Mouse (Mus musculus): ENCODE data around the gene Lclat1. TPM values are rescaled to one million over a fixed set of nuclear protein-coding genes. Genes with fewer than 3 reads are reported as not detected.

The Lclat1 gene
- total RNA-seq (2021), result 10 to 100 TPM; 42.0 to 44.1 TPM
- long read RNA-seq, experiment 1, partial matches to known transcripts, result 1 of 20 reads
- long read RNA-seq, experiment 1, other reads (novel, unspliced or antisense), result 19 of 20 reads
- long read RNA-seq, experiment 2, full-length matches to known transcripts, result 1 of 14 reads
- long read RNA-seq, experiment 2, partial matches to known transcripts, result 0 of 14 reads
- long read RNA-seq, experiment 2, other reads (novel, unspliced or antisense), result 13 of 14 reads

DNA sequence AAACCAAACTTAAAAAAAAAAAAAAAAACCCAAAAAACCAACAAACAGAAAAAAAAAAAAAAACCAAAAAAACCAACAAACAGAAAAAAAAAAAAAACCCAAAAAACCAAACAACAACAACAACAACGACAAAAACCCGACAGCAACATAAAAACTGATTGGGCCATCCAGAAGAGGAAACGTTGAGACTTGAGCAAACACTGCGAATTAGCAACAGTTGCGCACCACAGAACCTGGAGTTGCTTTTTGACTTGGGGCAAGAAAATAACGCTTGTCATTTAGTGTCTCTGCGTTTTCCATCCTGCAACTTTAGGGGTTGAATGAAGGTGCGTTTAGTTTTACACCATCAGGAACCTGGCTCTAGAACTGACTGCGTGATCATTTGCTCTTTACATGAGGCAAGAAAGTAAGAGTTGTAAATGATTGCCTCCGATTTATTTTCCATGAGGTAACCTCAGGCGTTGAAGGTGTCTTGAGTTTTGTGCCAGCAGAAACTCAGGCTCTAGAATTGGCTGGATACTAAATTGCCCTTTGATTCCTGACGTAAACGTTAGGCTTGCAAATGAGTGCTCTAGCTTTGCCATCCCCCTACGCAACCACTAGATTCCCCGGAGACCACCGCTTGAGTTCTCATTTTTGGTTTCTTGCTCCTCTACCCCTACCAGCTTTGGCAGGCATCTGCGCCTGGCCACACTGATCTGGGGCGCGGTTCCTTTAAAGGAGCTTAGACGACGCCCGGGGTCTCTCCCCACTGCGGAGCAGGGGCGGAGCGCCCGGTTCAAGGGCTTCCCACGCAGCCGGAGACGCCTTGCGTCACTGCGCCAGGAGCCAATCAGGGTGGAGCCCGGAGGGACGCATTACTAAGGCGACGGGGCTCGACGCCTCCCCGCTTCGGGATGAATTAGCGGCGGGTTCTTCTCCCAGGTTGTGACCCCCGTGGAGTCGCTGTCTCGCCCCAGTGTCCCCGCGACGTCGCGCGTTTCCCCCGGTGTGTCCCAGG is at the start of gene Lclat1:
Gene Lclat1 (plus strand): TSS at position 828 of the 1,000 bp plus-strand sequence.
- peak; percentile 95 to 97 for DNase-seq (ENCODE audit: low spot score in 2 of 2)
- intact Hi-C loops (cut with DNase I), result loop anchor here (5.0 kb wide), 1 partner anchor 190 kb away; the partner anchor contains the start of gene Lbh

DNA sequence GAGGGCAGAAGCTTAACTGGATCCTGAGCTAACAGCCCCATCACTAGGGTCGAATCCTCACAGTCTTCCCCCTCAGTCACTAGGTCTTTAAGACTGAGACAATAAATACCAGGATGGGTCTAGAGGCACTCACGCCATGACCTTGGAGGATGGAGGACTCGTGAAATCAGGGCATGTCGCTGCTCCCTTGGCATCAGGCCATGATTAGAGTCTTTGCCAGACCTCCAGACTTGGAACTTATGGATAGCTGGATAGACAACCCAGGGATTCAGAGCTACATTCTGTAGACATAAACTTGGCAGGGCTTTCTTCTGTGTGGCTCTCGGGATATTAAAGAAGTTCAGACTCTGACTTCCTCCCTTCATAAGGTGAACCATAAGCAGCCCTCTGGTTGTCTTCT is 49.5 kb upstream of the Lclat1 start:
- intact Hi-C loops (cut with DNase I), result no loop called here
- no peak for DNase-seq (ENCODE audit: low spot score in 2 of 2)

DNA sequence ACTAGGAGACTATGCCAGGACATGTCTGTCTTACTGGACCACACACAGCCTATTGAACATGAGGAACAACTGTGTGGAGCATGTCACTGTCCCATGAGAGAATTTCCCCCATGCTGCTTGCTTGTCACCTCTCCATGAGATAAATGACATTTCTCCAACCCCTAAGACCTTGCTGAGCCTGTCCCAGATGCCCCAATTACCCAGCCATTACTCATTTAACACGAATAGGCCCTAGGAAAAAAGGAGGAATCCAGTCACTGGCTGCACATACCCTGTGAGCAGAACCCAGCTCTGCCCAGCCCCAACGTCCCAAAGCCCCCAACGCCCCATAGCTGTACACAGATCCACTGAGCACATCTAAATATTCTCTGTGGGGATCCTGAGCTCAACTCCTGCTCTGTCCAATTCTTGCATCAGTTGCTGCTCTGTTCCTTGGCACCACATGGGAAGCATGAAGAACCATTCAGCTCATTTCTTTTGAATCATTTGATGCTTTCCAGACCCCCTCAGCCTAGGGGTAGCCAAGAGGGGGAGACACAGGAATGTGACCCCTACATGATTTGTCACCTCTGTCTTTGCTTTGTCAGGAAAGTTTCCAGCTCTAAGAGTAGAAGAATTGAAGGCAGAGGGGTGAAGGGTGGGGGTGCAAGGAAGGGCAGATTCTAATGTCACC is 47.4 kb upstream of the Lclat1 start:
- intact Hi-C loops (cut with DNase I), result no loop called here
- DNase-seq (ENCODE audit: low spot score in 2 of 2), result no peak

DNA sequence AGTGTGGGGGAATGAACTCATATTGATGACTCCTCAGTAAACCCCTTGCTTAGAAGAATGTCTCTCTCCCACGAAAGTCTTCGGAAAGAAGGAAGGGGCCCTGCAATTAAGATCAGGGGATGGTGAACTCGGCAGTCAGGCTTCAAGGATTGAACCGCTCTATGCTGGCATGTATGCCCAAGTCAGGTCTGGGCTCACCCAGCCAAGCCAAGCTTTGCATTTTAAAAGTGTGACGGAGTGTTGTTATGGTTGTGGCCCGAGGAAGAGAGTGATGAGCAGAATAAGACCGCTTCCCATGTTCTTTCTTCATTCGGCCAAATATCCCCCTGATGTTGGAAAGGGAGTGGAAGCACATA is 46.9 kb upstream of the Lclat1 start:
- intact Hi-C loops (cut with DNase I), result no loop called here
- no peak for DNase-seq (ENCODE audit: low spot score in 2 of 2)

DNA sequence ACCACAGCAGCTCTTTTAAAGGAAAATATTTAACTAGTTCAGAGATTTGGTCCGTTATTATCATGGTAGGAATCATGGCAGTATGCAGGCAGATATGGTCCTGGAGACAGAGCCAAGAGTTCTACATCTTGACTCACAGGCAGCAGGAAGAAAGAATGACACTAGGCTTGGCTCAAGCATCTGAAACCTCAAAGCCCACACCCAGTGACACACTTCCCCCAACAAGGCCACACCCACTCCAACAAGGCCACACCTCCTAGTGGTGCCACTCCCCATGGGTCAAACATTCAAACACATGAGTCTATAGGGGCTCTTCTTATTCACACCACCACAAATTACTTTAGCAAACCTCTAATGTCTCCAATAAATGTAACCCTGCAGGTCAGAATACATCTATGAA is 45.1 kb upstream of the Lclat1 start:
- intact Hi-C loops (cut with DNase I), result no loop called here
- no peak for DNase-seq (ENCODE audit: low spot score in 2 of 2)

DNA sequence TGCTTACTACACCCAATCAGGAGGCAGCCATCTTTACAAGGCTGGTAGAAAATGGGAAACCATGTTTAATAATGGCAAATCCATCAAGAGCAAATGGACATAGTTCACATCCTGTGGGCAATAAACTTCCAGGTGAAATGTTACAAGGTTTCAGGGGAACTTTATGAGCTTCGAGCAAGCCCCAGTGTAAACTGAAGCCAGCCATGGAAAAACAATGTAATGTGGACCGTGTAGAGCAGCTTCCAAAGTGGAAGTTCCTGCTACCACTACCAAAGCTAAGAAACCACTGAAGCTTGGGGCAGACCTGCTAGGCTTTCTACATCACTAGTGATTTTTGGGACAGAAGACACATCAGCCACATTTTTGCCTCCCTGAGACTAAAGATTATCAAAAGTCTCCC is 44.5 kb upstream of the Lclat1 start:
- intact Hi-C loops (cut with DNase I), result no loop called here

DNA sequence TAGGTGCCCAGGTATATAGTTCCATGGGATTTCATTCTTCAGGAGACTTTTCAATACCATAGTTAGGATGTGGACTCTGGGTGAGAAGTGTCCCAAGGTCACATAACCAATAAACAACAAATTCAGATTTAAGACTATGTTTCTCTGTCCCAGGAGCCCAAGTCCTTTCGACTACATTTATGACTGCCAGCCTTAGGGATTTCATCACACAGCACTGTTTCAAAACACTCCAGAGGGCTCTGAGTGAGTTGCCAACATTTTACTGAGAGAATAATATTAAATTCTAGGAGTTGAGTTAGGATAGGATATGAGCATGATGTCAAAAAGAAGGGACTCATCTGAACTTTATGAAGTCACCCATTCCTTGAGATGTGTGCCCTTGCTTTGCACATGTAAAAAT is 44.0 kb upstream of the Lclat1 start:
- intact Hi-C loops (cut with DNase I), result no loop called here

More for the DNA sequence above, 44.5 kb upstream of the Lclat1 start:
- no peak for DNase-seq (ENCODE audit: low spot score in 2 of 2)

DNA sequence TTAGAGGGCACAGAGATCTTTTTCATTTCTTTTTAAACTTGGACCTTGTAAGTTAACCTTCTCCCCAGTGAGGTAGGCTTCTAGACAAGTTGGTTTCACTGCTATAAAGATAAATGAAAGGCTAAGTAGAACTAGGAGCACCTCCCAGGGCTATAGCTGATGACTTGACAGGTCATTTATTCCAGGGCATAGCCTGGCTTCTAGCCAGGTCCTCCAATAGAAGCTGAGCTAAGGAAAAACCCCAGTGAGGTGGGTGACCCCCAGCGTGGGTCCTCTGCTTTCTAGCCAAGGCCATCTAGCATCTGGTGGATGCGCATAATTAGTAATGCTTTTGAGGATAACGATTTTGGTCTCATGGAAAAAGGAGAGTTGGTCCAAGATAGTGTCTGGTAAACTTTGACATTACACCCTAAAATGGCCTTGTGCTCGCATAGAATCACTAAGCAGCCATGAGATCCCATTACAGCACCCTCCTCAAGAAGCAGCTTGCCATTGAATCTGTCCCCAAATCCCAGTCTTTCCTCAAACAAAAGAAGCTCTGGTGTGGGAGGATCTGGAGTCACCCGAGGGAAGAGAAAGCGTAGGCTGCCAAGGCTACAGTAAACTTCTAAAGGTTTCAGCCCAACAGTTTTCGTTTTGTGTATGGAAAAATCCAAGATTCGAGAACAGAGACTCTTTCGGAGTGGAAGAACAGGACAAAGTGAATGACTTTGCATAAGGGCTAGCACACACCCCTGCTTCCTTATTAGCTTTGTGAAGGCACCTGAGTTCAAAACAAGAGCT is 41.2 kb upstream of the Lclat1 start:
- intact Hi-C loops (cut with DNase I), result no loop called here

More for the DNA sequence above, 44.0 kb upstream of the Lclat1 start:
- DNase-seq (ENCODE audit: low spot score in 2 of 2), result no peak

DNA sequence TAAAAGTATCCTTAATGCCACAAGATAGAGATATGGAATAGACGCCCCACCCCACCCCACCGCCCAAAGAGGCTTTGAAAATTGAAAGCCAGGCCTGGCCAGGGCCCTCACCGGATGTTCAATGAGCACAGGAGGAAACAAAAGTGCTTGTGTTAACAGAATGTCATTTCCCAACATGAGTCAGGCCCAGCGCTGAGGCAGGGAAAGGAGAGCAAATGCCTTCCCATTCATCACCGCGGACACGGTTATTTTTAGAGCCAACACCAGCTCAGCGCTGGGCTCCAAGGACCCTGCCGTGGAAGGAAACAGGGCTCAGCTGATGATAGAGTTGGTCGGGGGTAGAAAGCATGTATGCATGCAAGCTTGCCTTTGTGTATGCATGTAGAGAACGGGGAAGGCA is 40.4 kb upstream of the Lclat1 start:
- intact Hi-C loops (cut with DNase I), result no loop called here
- DNase-seq (ENCODE audit: low spot score in 2 of 2), result peak in 1 of 2 experiments; percentile 19

More for the DNA sequence above, 41.2 kb upstream of the Lclat1 start:
- DNase-seq (ENCODE audit: low spot score in 2 of 2), result no peak

DNA sequence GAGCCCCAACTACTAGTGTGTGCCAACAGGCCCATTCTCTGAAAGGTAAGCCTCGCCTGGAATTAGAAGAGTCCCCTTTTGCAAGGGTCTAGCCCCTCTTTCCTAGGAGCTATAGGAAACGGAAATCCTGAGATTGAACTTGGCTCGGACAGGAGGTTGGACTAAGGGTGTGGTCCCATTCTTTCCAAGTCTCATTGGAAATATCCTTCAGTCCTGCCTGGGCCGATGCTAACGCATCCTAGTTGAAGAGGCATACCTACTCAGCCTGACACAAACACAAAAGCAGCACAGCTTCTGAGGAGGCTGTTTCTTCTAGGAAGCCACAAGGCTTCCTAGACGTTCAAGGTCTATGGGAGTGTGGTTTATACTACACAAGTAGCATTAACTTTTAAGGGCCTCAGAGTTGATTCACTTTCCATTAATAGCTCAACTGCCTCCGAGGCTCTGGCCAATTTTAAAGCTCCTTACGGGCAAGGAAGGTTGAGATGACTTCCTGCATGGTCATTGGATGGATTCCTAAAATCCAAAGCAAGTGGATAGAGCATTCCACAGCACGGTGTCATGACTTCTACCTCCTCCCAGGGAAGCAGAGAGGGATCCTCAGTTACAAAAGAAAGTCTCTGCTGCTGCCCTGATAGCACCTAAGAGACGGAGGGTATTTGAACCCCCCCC is 39.3 kb upstream of the Lclat1 start:
- intact Hi-C loops (cut with DNase I), result no loop called here
- no peak for DNase-seq (ENCODE audit: low spot score in 2 of 2)

DNA sequence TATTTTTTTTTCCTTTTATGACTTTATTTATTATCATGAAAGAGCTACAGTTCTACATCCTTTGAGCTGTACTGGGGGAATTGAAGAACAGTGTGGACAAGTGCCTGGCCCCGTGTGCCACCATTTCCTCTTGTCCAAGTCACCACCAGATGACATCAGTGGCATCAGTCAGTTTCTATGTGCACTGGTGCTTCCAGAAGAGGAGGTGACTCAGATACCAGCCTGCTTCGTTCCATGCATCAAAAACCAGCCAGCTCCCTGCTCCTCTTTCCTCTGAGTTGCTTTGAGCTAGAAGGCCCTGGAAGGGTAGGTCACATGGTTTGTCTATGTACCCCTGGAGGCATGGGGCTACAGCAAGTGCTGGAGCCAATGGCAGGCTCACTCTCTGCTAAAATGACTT is 37.3 kb upstream of the Lclat1 start:
- intact Hi-C loops (cut with DNase I), result loop anchor here (5.0 kb wide), 1 partner anchor 148 kb away; no protein-coding TSS in a partner anchor
- DNase-seq (ENCODE audit: low spot score in 2 of 2), result no peak

DNA sequence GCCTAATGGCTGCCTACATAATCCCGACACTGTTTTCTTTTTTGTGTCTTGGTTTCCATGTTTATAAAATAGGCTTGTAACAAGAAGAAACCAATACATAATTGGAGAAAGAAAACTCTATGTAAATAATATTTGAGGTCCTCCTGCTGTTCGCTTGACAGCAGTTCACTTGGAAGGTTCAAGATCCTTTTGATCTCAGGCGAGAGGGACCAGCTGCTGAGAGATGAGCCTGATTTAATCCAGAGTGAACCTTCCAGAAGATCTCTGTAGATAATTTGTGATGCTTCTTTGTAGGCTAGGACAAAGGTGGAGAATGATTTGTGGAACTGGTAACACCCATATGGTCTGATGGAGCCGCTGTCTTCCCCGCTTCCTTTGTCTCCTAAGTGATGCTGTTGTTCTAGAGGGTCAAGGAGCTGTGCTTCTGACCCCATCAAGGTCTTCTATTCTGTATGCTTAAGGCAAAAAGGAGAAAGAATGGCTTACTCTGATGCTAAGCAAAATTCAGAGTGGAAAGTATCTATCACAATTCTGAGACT is 36.0 kb upstream of the Lclat1 start:
- intact Hi-C loops (cut with DNase I), result loop anchor here (5.0 kb wide), 1 partner anchor 149 kb away; no protein-coding TSS in a partner anchor
- DNase-seq (ENCODE audit: low spot score in 2 of 2), result no peak

DNA sequence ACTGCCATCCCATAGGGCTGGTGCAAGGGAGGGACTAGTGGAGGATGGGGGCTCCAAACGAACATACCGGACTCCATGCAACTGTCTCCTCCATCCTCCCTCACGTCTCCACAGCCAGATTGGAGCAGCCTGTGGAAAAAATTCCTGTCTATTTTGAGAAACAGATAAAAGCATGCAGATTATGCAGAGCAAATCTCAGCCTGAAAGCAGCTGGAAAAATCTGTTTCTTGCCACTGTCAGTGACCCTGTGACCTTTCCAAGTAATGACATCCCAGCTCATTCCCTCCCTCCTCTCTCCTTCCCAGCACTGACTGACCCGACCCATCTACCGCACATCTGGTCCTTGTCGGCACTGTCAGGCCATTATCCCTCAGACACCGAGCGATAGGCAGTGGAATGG is 35.5 kb upstream of the Lclat1 start:
- intact Hi-C loops (cut with DNase I), result loop anchor here (5.0 kb wide), 1 partner anchor 150 kb away; no protein-coding TSS in a partner anchor
- peak in 1 of 2 experiments; percentile 38 for DNase-seq (ENCODE audit: low spot score in 2 of 2)

DNA sequence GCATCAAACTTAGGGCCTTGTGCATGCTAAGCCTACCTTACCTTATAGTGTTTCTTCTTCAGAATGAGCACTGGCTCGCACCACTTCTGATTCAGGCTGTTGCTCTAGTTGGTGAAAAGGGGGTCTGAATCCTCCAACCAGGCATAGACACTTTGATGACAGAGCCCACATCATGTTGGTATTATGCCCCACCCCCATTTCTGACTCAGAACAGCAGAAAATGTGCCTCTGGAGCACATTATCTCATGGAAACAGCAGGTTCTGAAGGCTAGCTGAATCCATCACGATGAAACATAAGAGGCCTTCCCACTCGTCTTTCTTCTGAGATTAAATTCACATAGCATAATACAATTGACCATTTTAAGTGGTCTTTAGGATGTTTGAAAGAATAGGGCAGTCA is 33.2 kb upstream of the Lclat1 start:
- intact Hi-C loops (cut with DNase I), result loop anchor here (5.0 kb wide), 1 partner anchor 152 kb away; no protein-coding TSS in a partner anchor
- DNase-seq (ENCODE audit: low spot score in 2 of 2), result peak in 1 of 2 experiments; percentile 27

DNA sequence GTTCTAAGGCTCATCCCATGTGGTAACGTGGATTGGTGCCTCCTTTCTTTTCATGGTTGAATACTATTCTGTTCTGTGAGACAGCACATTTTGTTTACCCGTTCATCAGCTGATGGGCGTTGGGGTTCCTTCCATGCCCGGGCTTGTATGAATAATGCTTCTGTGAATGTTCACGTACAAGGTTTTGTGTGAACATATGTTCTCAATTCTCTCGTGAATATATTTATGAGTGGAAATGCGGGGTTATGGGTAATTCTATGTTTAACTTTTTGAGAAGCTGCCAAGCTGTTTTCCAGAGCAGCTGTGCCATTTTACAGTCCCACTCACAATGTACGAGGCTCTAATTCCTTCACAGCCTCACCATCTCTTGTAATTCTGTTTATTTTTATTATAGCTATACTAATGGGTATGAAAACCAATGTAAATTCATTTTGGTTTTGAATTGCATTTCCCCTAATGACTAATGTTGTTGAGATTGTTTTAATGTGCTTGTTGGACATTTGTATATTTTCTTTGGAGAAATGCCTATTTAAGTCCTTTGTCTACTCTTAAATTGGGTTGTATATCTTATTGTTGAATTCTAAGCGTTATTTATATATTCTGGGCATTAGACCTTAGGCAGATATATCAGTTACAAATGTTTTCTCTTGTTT is 32.4 kb upstream of the Lclat1 start:
- intact Hi-C loops (cut with DNase I), result no loop called here
- DNase-seq (ENCODE audit: low spot score in 2 of 2), result peak; percentile 57 to 84

DNA sequence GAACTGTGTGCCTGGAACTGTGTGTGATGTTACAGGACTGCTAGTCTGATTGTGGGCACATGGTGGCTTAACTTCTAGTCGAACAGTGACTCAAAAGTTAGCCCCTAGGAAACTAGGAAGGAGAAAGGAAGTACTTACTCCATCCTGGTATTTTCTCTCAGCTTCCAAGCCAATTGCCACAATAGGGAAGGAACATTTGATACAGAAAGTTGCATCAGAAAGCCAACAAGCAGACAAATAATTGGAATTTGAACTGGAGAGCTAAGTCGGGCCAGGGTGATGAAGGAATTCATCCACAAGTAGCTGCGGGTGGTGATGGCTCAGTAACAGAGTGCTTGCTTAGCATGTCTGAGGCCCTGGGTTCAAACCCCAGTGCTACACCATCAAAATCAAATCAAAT is 30.1 kb upstream of the Lclat1 start:
- DNase-seq (ENCODE audit: low spot score in 2 of 2), result no peak
- intact Hi-C loops (cut with DNase I), result no loop called here

DNA sequence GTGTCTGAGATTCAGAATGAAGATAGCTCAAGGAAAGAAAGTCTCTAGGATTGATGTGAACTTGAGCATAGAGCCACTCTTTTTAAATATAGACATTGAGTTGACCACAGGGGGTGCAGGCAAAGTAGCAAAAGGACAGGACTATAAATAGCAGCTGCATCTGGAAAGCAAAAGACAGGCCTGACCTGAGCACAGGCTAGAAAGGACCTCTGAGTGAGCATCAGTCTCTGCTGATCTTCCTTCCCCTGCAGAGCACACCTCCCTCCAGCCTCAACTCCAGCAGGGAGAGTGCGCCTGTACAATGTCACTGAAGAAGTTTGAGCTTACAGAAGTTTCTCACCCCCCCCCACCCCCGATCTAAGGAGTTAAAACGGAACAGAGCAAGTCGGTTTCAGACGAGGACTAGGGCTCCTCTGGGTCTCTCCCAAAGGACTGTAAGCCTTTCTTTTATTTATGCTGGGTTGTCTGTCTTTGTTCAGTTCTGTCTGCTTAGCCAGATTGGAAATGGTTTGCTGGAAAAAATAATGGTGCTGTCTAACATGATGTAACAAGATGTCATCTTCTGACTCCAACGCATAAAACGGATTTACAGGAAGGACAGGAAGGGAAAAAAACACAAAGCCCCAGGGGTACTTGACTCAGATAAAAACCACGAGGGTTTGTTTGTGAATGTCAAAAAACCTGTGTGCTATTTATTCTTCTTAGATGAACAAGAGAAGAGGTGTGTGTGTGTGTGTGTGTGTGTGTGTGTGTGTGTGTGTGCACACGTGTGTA is 26.2 kb upstream of the Lclat1 start:
- intact Hi-C loops (cut with DNase I), result no loop called here
- no peak for DNase-seq (ENCODE audit: low spot score in 2 of 2)

Data from left cerebral cortex, postnatal 14 days (tissue).